14 mouse cellular contexts compared by ENCODE assay signal in genomic region chr8:10957292-10957955, GRCm38 (mm10). TPM values are rescaled to one million over a fixed set of nuclear protein-coding genes. Genes with fewer than 3 reads are reported as not detected.
A peak's percentile ranks its signal among the peaks of the same experiment; 100 is the strongest.
DNase-seq lines count a peak whose midpoint lies in the region; ATAC-seq and TF ChIP-seq lines count a peak whose summit lies in the region.
"Had no signal": no experiment of that assay in that cellular context is flagged by ENCODE, and none has a peak within 500 bp of the region (broad histone marks: within the 10 kb centered on the region; RNA-seq: fewer than 3 reads in every experiment).

No protein-coding gene starts in this region.

- no peaks in the 10 kb centered on the region for H3K36me3 ChIP-seq in forebrain, postnatal 0 days (ENCODE audit: insufficient read depth)
- no peaks in the 10 kb centered on the region for H3K36me3 ChIP-seq in forebrain, embryonic 11.5 days (ENCODE audit: control insufficient read depth, insufficient read depth, low read length)
- no peaks in the 10 kb centered on the region for H3K36me3 ChIP-seq in intestine, embryonic 15.5 days
- H3K36me3 ChIP-seq in intestine, postnatal 0 days (ENCODE audit: control insufficient read depth, insufficient read depth): no peaks in the 10 kb centered on the region
- no peaks in the 10 kb centered on the region for H3K36me3 ChIP-seq in midbrain, embryonic 10.5 days
- no peaks in the 10 kb centered on the region for H3K36me3 ChIP-seq in midbrain, postnatal 0 days (ENCODE audit: insufficient read depth, low read length)
- H3K36me3 ChIP-seq: liver, embryonic 13.5 days had no signal

- TF ChIP-seq CTCF in forebrain, postnatal 0 days (IDR thresholded peaks at IDR 0.05; ENCODE audit: low read depth): 0 out of 2 replicates have a peak, but pooled peaks have one; percentile 7
- TF ChIP-seq CTCF in intestine, postnatal 0 days (IDR thresholded peaks at IDR 0.05; ENCODE audit: low read depth): no peak
- no peak for TF ChIP-seq CTCF in midbrain, postnatal 0 days (IDR thresholded peaks at IDR 0.05)

- no peak overlapping the region for H3K27ac ChIP-seq in forebrain, postnatal 0 days (ENCODE audit: low read depth, low read length)
- no peak overlapping the region for H3K27ac ChIP-seq in forebrain, embryonic 11.5 days (ENCODE audit: low read depth, low read length)
- 0 out of 2 replicates have a peak overlapping the region, but pooled peaks have one; percentile 49 for H3K27ac ChIP-seq in intestine, embryonic 15.5 days
- H3K27ac ChIP-seq in intestine, postnatal 0 days (ENCODE audit: low read depth, low read length): no peak overlapping the region
- H3K27ac ChIP-seq in midbrain, embryonic 10.5 days (replicated peaks): peak overlapping the region; percentile 70
- H3K27ac ChIP-seq in midbrain, postnatal 0 days (ENCODE audit: low read depth, low read length): no peak overlapping the region
- H3K27ac ChIP-seq: gastrocnemius, adult 2 months; liver, embryonic 13.5 days had no signal

- H3K4me3 ChIP-seq in forebrain, postnatal 0 days (ENCODE audit: low read depth, low read length): no peak overlapping the region
- H3K4me3 ChIP-seq in forebrain, embryonic 11.5 days (ENCODE audit: low read depth, low read length): no peak overlapping the region
- H3K4me3 ChIP-seq in intestine, embryonic 15.5 days (replicated peaks): no peak overlapping the region
- H3K4me3 ChIP-seq in intestine, postnatal 0 days (ENCODE audit: low read depth, low read length): no peak overlapping the region
- H3K4me3 ChIP-seq in midbrain, embryonic 10.5 days: no peak overlapping the region
- no peak overlapping the region for H3K4me3 ChIP-seq in midbrain, postnatal 0 days (ENCODE audit: low read depth, low read length)
- H3K4me3 ChIP-seq: gastrocnemius, adult 2 months; liver, embryonic 13.5 days had no signal

- H3K9me3 ChIP-seq in forebrain, postnatal 0 days (ENCODE audit: low read length): no peaks in the 10 kb centered on the region
- no peaks in the 10 kb centered on the region; the same call in 1 of the 2 replicates for H3K9me3 ChIP-seq in forebrain, embryonic 11.5 days (ENCODE audit: control insufficient read depth, low read length)
- no peaks in the 10 kb centered on the region for H3K9me3 ChIP-seq in intestine, embryonic 15.5 days
- no peaks in the 10 kb centered on the region for H3K9me3 ChIP-seq in intestine, postnatal 0 days (ENCODE audit: control insufficient read depth)
- H3K9me3 ChIP-seq in midbrain, embryonic 10.5 days (replicated peaks): no peaks in the 10 kb centered on the region
- no peaks in the 10 kb centered on the region for H3K9me3 ChIP-seq in midbrain, postnatal 0 days (ENCODE audit: low read length)
- H3K9me3 ChIP-seq: liver, embryonic 13.5 days had no signal

- no peak for DNase-seq in forebrain, postnatal 0 days
- DNase-seq in forebrain, embryonic 11.5 days (ENCODE audit: low spot score): no peak
- no peak for DNase-seq in midbrain, embryonic 10.5 days (ENCODE audit: low spot score)
- no peak for DNase-seq in midbrain, postnatal 0 days (ENCODE audit: low spot score)
- peak; percentile 75 for DNase-seq in yolk sac, embryonic 10.5 days (ENCODE audit: low spot score)
- DNase-seq in Muller cell, postnatal 12 days (ENCODE audit: inconsistent ontology term): no peak
- DNase-seq: adrenal gland, postnatal 25 days; cerebellum, adult 11 months; gastrocnemius, adult 2 months; liver, embryonic 13.5 days; lung, postnatal 4 days; right cerebral cortex, postnatal 14 days had no signal

- no peaks in the 10 kb centered on the region for H3K27me3 ChIP-seq in forebrain, postnatal 0 days (ENCODE audit: insufficient read depth, low read length)
- H3K27me3 ChIP-seq in forebrain, embryonic 11.5 days (ENCODE audit: control insufficient read depth, insufficient read depth, low read length): no peaks in the 10 kb centered on the region
- H3K27me3 ChIP-seq in intestine, embryonic 15.5 days (replicated peaks): no peaks in the 10 kb centered on the region
- no peaks in the 10 kb centered on the region for H3K27me3 ChIP-seq in intestine, postnatal 0 days (replicated peaks; ENCODE audit: control insufficient read depth, insufficient read depth, low read length)
- peaks cover 32% of the 10 kb centered on the region for H3K27me3 ChIP-seq in midbrain, embryonic 10.5 days (ENCODE audit: low read depth, poor library complexity, severe bottlenecking)
- no peaks in the 10 kb centered on the region for H3K27me3 ChIP-seq in midbrain, postnatal 0 days (ENCODE audit: insufficient read depth, low read length)

- no peak for ATAC-seq in forebrain, postnatal 0 days
- ATAC-seq in forebrain, embryonic 11.5 days (replicated peaks; ENCODE audit: low FRiP score): no peak
- ATAC-seq in intestine, embryonic 15.5 days: no peak
- ATAC-seq in intestine, postnatal 0 days: no peak
- no peak for ATAC-seq in midbrain, postnatal 0 days (ENCODE audit: low FRiP score)

- WGBS in forebrain, postnatal 0 days: 30% methylated on average over 9 of the region's 9 CpGs
- WGBS in forebrain, embryonic 11.5 days: 21% methylated on average over 9 of the region's 9 CpGs
- WGBS in intestine, embryonic 15.5 days: 43% methylated on average over 9 of the region's 9 CpGs
- 40% methylated on average over 9 of the region's 9 CpGs for WGBS in intestine, postnatal 0 days
- 21% methylated on average over 9 of the region's 9 CpGs for WGBS in midbrain, embryonic 10.5 days
- 32% methylated on average over 9 of the region's 9 CpGs for WGBS in midbrain, postnatal 0 days

- H3K9ac ChIP-seq in forebrain, postnatal 0 days: no peak overlapping the region
- no peak overlapping the region for H3K9ac ChIP-seq in forebrain, embryonic 11.5 days (ENCODE audit: low read length)
- no peak overlapping the region for H3K9ac ChIP-seq in intestine, embryonic 15.5 days
- H3K9ac ChIP-seq in intestine, postnatal 0 days (ENCODE audit: low read depth, low read length): no peak overlapping the region
- no peak overlapping the region for H3K9ac ChIP-seq in midbrain, postnatal 0 days (replicated peaks; ENCODE audit: low read length, poor library complexity, severe bottlenecking)
- H3K9ac ChIP-seq: liver, embryonic 13.5 days had no signal

- no peak overlapping the region for H3K4me2 ChIP-seq in forebrain, postnatal 0 days (ENCODE audit: low read depth)
- H3K4me2 ChIP-seq in forebrain, embryonic 11.5 days (ENCODE audit: low read depth, low read length, severe bottlenecking): no peak overlapping the region
- no peak overlapping the region for H3K4me2 ChIP-seq in intestine, embryonic 15.5 days (replicated peaks)
- no peak overlapping the region for H3K4me2 ChIP-seq in intestine, postnatal 0 days (replicated peaks; ENCODE audit: low read depth)
- no peak overlapping the region for H3K4me2 ChIP-seq in midbrain, postnatal 0 days (ENCODE audit: low read depth, low read length, poor library complexity, severe bottlenecking)
- H3K4me2 ChIP-seq: liver, embryonic 13.5 days had no signal

- 0 out of 2 replicates have a peak, but pooled peaks cover 13% of the 10 kb centered on the region for H3K4me1 ChIP-seq in forebrain, postnatal 0 days (ENCODE audit: insufficient read depth)
- peaks cover 36% of the 10 kb centered on the region for H3K4me1 ChIP-seq in forebrain, embryonic 11.5 days (replicated peaks; ENCODE audit: control insufficient read depth, insufficient read depth, low read length)
- peaks cover 33% of the 10 kb centered on the region for H3K4me1 ChIP-seq in intestine, embryonic 15.5 days (replicated peaks)
- H3K4me1 ChIP-seq in intestine, postnatal 0 days (replicated peaks; ENCODE audit: control insufficient read depth, insufficient read depth, low read length): peaks cover 16% of the 10 kb centered on the region
- peaks cover 73% of the 10 kb centered on the region for H3K4me1 ChIP-seq in midbrain, embryonic 10.5 days
- H3K4me1 ChIP-seq in midbrain, postnatal 0 days (ENCODE audit: insufficient read depth, low read length): no peaks in the 10 kb centered on the region

RNA-seq across cellular contexts. Expression of gene Irs2, which starts 50.8 kb away (rescaled TPM):
- total RNA-seq in forebrain, postnatal 0 days (2014; rRNA removed): 28.2 and 37.3 TPM in 2 replicates
- 5.5 and 7.6 TPM in 2 replicates for polyA plus RNA-seq in forebrain, postnatal 0 days (2015; fragmentation: Nextera tagmentation; extraction: Ambion mirVana)
- polyA plus RNA-seq in forebrain, embryonic 11.5 days (2014; fragmentation: Nextera tagmentation; extraction: Ambion mirVana): 6.6 and 7.7 TPM in 2 replicates
- polyA plus RNA-seq in intestine, embryonic 15.5 days (2015; fragmentation: Nextera tagmentation; extraction: Ambion mirVana): 6.1 and 7.2 TPM in 2 replicates
- 6.0 and 7.7 TPM in 2 replicates for polyA plus RNA-seq in intestine, postnatal 0 days (2015; fragmentation: Nextera tagmentation; extraction: Ambion mirVana)
- 5.6 and 5.9 TPM in 2 replicates for polyA plus RNA-seq in midbrain, embryonic 10.5 days (2016; fragmentation: Nextera tagmentation; extraction: Ambion mirVana)
- 37.3 and 40.4 TPM in 2 replicates for total RNA-seq in midbrain, postnatal 0 days (2014; rRNA removed)
- 4.8 and 5.6 TPM in 2 replicates for polyA plus RNA-seq in midbrain, postnatal 0 days (2015; fragmentation: Nextera tagmentation; extraction: Ambion mirVana)

Comparison
In these comparisons a context has a peak if more than half of its experiments do, and no peak if none do; other contexts are left out.
1. H3K27ac ChIP-seq: peak in intestine, embryonic 15.5 days (single experiment) and midbrain, embryonic 10.5 days (single experiment); none in forebrain, postnatal 0 days (single experiment), forebrain, embryonic 11.5 days (single experiment), intestine, postnatal 0 days (single experiment) and midbrain, postnatal 0 days (single experiment).